Mouse (Mus musculus) liver, embryonic 11.5 days (tissue): Measurements from ENCODE around the gene Fam8a1. TPM values are rescaled to one million over a fixed set of nuclear protein-coding genes. Genes with fewer than 3 reads are reported as not detected.

Experiments
- ATAC-seq: fragments of 200-750 bp; cut with Nextera tagmentation; replicated peaks from 2 replicates; pipeline ENCODE4 v1.8.0; 2017; ENCODE audit warnings: moderate number of reproducible peaks, mild to moderate bottlenecking, moderate TSS enrichment, moderate library complexity; ENCODE audit not compliant: low FRiP score
- DNase-seq: peaks from one replicate; pipeline ENCODE4 v3.0.0-alpha.2; 2017; ENCODE audit warnings: low spot score
- H3K27ac ChIP-seq: fragments of 300-500 bp; sonication (generic); 2 replicates; pipeline ENCODE4 v1.5.1; 2014; ENCODE audit warnings: mild to moderate bottlenecking, low read depth, low read length, control low read depth
- H3K27me3 ChIP-seq: fragments of 300-500 bp; sonication (generic); replicated peaks from 2 replicates; pipeline ENCODE4 v1.6.1; 2014; ENCODE audit warnings: low read length, mixed read lengths; ENCODE audit not compliant: control insufficient read depth, insufficient read depth
- H3K36me3 ChIP-seq: fragments of 300-500 bp; sonication (generic); 2 replicates; pipeline ENCODE4 v1.6.1; 2014; ENCODE audit warnings: mild to moderate bottlenecking, low read length, moderate library complexity, mixed read lengths; ENCODE audit not compliant: control insufficient read depth, insufficient read depth
- H3K4me1 ChIP-seq: fragments of 300-500 bp; sonication (generic); replicated peaks from 2 replicates; pipeline ENCODE4 v1.6.1; 2014; ENCODE audit warnings: low read length, mixed read lengths; ENCODE audit not compliant: control insufficient read depth, insufficient read depth
- H3K4me2 ChIP-seq: fragments of 300-500 bp; sonication (generic); 2 replicates; pipeline ENCODE4 v1.6.1; 2014; ENCODE audit warnings: mild to moderate bottlenecking, control low read depth, moderate library complexity
- H3K4me3 ChIP-seq: fragments of 300-500 bp; sonication (generic); 2 replicates; pipeline ENCODE4 v1.5.1; 2014; ENCODE audit warnings: low read depth, low read length, control low read depth
- H3K9ac ChIP-seq: fragments of 300-500 bp; sonication (generic); 2 replicates; pipeline ENCODE4 v1.6.1; 2014; ENCODE audit warnings: low read depth, low read length, control low read depth
- H3K9me3 ChIP-seq: fragments of 300-500 bp; sonication (generic); 2 replicates; pipeline ENCODE4 v1.6.1; 2016; ENCODE audit warnings: low read length, inconsistent platforms, mixed read lengths; ENCODE audit not compliant: control insufficient read depth
- WGBS: fragments of 180-500 bp; shearing (Covaris S2); extraction: QIAGEN DNeasy Blood & Tissue Kit; methylation state at CpG from one replicate; pipeline ENCODE4 v1.1.7; 2014; 5-methylcytosine and 5-hydroxymethylcytosine counted together
- polyA plus RNA-seq: library from polyadenylated mRNA; unstranded; fragments of >200 nt; fragmentation: Nextera tagmentation; extraction: Ambion mirVana; gene quantifications from 2 replicates; pipeline ENCODE4 v1.2.1, GENCODE M21; 2014

The Fam8a1 gene
- polyA plus RNA-seq, 1 experiment from 2014 or later: 5.6 TPM

DNA sequence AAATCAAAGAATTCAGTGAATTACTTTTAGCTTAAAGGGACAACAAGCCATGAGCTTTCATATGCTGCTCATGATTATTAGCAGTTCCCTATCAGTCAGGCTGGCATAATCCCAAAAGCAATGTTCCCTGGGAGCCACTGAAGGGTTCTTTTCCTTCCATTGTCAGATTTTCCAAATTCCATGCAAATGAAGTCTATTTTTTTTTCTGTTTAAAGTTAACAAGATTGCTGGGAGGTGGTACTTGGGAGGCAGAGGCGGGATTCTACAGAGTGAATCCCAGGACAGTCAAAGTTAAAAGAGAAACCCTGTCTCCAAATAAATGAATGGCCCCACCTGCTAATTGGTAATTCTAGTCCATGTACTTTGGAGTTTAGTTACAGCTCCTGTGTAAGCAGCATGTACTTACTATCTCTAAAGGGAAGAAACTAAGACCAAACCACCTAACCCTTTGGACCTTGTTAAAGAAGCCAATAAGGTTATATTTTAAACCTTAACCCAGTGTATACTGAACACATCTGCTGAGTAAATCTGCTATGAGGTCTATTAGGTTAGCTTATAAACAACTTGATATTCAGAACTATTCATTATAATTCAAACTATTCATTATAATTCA, 26.1 kb downstream of the Fam8a1 start:
- Histone ChIP-seq H3K36me3 (peaks cover 10% of the 10 kb centered on the region), H3K4me2 (no peak overlapping the region), H3K27ac (no peak overlapping the region), H3K27me3 (no peaks in the 10 kb centered on the region), H3K4me1 (no peaks in the 10 kb centered on the region), H3K4me3 (no peak overlapping the region), H3K9me3 (no peaks in the 10 kb centered on the region), H3K9ac (no peak overlapping the region)
- DNase-seq (no peak), ATAC-seq (no peak)
- WGBS: 85% methylated on average over 1 of the region's 1 CpGs

DNA sequence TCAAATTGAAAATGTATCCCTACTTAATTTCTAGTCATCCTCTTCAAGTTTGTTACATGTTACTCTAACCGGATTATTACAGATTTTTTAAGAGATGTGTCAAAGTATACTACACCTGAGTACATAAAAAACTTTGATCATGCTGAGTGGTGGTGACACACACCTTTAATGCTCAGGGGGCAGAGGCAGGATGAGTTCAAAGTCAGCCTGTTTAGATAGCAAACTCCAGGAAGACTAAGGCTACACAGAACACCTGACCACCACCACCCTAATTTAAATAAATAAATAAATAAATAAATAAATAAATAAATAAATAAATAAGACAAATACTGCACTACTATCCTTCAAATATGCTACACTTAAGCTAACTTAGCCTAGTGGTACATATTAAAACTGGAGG, 26.6 kb downstream of the Fam8a1 start:
- Histone ChIP-seq H3K36me3 (peaks cover 10% of the 10 kb centered on the region), H3K9ac (no peak overlapping the region), H3K4me2 (no peak overlapping the region), H3K4me1 (no peaks in the 10 kb centered on the region), H3K4me3 (no peak overlapping the region), H3K27ac (no peak overlapping the region), H3K27me3 (no peaks in the 10 kb centered on the region), H3K9me3 (no peaks in the 10 kb centered on the region)
- DNase-seq: no peak
- 93% methylated on average over 1 of the region's 1 CpGs for WGBS
- no peak for ATAC-seq

DNA sequence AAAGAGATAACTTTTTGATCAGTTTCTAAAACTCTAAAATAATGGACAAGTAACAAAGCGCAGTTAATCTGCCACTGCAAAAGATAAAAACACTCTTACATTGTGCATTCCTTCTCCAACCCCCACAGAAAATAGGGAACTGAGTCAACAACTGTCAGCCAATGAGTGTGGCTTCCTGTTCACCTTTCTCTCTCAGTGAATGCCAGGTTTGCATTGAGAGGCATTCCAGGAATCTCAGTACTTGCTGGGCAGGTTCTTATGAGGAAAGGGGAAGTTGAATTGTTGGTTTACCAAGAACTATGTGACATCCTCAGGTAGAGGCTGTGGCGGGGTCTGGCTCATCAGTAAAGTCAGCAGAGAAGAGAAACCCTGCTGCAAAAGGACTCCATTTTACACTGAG, 27.5 kb downstream of the Fam8a1 start:
- H3K4me2 ChIP-seq: no peak overlapping the region
- no peak overlapping the region for H3K9ac ChIP-seq
- peaks cover 10% of the 10 kb centered on the region for H3K36me3 ChIP-seq
- H3K4me1 ChIP-seq: no peaks in the 10 kb centered on the region
- no peaks in the 10 kb centered on the region for H3K27me3 ChIP-seq
- ATAC-seq: no peak
- WGBS: 85% methylated on average over 2 of the region's 2 CpGs
- H3K4me3 ChIP-seq: no peak overlapping the region
- no peak for DNase-seq
- no peaks in the 10 kb centered on the region for H3K9me3 ChIP-seq
- H3K27ac ChIP-seq: no peak overlapping the region

DNA sequence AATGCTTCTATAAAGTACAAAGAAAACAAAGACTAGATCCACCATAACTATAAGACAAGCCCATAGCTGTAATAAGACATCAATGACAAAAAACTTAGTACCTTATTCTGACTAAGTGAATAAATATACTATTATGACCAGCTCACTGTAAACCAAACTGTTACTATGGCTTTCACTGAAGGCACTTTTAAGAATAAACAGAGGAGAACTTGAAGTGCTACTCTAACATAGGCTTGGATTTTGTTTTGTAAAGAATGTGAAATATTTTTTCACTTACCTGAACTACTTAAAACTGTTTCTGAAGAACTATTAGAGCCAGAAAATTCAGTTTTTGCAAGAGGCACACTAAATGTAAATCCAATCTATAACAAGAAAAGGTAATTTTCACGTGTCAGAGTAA, 30.1 kb downstream of the Fam8a1 start:
- WGBS: 89% methylated on average over 1 of the region's 1 CpGs
- Histone ChIP-seq H3K36me3 (peaks cover 12% of the 10 kb centered on the region), H3K9me3 (no peaks in the 10 kb centered on the region), H3K9ac (no peak overlapping the region), H3K4me3 (no peak overlapping the region), H3K4me1 (no peaks in the 10 kb centered on the region), H3K27ac (no peak overlapping the region), H3K4me2 (no peak overlapping the region), H3K27me3 (no peaks in the 10 kb centered on the region)
- DNase-seq: no peak
- no peak for ATAC-seq

DNA sequence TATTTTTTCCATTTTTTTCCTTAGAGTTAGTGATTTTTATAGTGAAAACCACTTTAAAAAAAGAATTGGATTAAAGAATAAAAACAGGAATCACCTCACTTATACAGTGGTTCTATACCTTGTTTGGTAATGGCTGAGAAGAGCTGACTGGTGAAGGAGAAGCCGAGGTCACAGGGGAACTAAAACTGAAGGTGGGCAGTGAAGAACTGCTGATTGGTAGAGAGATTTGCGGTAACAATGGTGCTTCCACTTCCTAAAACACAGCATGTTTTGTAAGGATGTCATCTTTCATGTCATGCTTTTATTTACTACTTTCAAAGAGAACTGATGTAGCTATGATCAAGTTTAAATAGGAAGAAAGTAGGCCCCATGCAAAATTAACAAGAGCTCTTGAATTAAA, 32.2 kb downstream of the Fam8a1 start:
- Histone ChIP-seq H3K27ac (no peak overlapping the region), H3K9ac (no peak overlapping the region), H3K4me2 (no peak overlapping the region), H3K27me3 (no peaks in the 10 kb centered on the region), H3K9me3 (no peaks in the 10 kb centered on the region), H3K4me1 (no peaks in the 10 kb centered on the region), H3K36me3 (peaks cover 10% of the 10 kb centered on the region; the same call in 1 of the 2 replicates), H3K4me3 (no peak overlapping the region)
- DNase-seq (no peak), ATAC-seq (no peak)
- WGBS: 89% methylated on average over 2 of the region's 2 CpGs

DNA sequence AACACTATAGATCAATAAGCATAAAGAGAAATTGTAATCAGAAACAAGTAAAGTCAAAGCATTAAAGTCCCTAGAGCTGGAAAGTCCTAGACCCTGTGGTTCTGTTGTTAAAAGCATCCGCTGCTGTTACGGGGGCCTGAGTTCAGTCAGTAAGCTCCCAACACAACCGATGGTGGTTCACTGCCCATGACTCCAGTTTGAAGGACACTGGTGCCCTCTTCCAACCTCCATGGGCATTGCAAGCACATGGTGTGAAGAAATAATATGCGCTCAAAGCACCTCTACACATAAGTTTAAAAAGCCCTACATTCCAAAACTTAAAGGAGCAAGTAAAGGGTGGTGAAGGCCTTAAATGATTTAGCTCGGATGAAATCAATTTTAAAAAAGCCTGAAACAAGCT, 33.8 kb downstream of the Fam8a1 start:
- Histone ChIP-seq H3K36me3 (peaks cover 14% of the 10 kb centered on the region; the same call in 1 of the 2 replicates), H3K9ac (no peak overlapping the region), H3K4me1 (no peaks in the 10 kb centered on the region), H3K4me2 (no peak overlapping the region), H3K9me3 (no peaks in the 10 kb centered on the region), H3K27me3 (no peaks in the 10 kb centered on the region), H3K4me3 (no peak overlapping the region), H3K27ac (no peak overlapping the region)
- 87% methylated on average over 5 of the region's 5 CpGs for WGBS
- ATAC-seq: no peak
- no peak for DNase-seq

DNA sequence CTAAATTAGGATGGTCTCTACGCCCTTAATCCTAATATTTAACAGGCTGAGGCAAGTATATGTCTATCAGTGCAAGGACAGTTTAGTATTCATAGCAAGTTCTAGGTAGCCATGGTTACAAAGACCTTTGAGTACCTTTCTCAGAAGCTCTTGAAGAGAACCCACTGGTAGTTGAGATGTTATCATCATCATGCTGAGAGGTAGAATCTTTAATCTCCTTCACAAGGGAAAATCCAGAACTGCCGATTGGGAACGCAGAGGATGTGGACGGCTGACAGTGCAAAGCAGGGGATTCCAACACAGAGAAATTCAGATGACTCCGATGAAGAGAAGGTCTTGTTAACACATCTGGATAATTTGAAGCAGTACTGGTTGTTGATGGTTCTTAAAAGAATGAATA, 44.2 kb downstream of the Fam8a1 start:
- Histone ChIP-seq H3K27ac (no peak overlapping the region), H3K4me2 (no peak overlapping the region), H3K36me3 (peaks cover 23% of the 10 kb centered on the region), H3K4me3 (no peak overlapping the region), H3K4me1 (peaks cover 8% of the 10 kb centered on the region; the same call in 1 of the 2 replicates), H3K9me3 (no peaks in the 10 kb centered on the region), H3K9ac (no peak overlapping the region), H3K27me3 (no peaks in the 10 kb centered on the region)
- ATAC-seq (no peak), DNase-seq (no peak)
- 90% methylated on average over 5 of the region's 5 CpGs for WGBS

DNA sequence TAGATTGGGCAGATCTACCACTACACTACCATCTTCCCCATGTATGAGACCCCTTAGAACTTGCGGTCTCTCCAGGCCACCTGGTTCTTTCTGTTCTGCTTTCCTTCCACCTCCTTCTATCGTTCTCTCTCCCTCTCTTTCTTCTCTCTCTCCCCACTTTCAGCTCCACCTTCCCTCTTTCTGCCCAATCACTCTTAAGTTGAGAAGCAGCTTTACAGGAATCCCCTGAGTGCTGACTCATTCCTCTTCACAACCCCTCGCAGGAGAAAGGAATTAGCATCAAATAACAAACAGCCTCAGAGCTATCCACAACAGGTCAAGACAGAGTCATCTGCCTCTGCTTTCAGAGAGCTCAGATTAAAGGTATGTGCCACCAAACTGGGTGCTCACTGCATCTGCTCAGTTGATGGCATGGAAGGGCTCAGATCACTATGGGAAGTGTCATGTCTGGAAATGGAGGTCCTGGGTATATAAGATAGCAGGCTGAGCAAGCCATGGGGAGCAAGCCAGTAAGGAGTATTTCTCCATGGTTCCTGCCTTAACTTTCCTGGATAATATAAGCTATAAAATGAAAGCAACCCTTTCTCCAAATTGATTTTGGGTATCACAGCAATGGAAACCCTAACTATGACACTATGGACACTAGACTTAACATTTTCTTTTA, 46.8 kb downstream of the Fam8a1 start:
- Histone ChIP-seq H3K36me3 (peaks cover 19% of the 10 kb centered on the region), H3K4me2 (no peak overlapping the region), H3K27ac (no peak overlapping the region), H3K27me3 (no peaks in the 10 kb centered on the region), H3K9ac (no peak overlapping the region), H3K4me1 (peaks cover 12% of the 10 kb centered on the region; the same call in 1 of the 2 replicates), H3K4me3 (no peak overlapping the region), H3K9me3 (no peaks in the 10 kb centered on the region)
- WGBS: 45% methylated on average over 3 of the region's 3 CpGs
- DNase-seq: no peak
- peak; percentile 53; the same call in 1 of the 2 replicates for ATAC-seq

DNA sequence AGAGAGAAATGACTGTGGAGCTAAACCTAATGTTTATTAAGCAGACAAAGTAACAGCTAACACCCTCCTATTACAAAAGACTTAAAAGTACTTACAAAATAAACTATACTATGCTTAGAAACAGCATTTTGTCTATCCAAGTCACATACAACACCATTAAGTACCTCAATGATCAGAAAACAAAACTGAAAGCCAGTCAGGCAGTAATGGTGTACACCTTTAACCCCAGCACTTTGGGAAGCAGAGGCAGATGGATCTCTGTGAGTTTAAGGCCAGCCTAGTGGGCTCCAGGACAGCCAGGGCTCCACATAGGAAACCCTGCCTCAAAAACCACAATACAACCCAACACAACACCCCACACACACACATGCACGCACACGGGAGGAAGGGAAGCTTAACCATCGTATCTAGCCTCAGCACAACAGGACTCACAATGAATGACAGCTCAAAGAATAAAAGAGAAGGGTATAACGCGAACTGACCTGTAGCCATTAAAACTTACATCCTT, 49.6 kb downstream of the Fam8a1 start:
- DNase-seq (no peak), ATAC-seq (no peak)
- Histone ChIP-seq H3K27ac (no peak overlapping the region), H3K4me1 (peaks cover 12% of the 10 kb centered on the region; the same call in 1 of the 2 replicates), H3K27me3 (no peaks in the 10 kb centered on the region), H3K9me3 (no peaks in the 10 kb centered on the region), H3K36me3 (0 out of 2 replicates have a peak, but pooled peaks cover 5% of the 10 kb centered on the region), H3K4me2 (no peak overlapping the region), H3K9ac (no peak overlapping the region), H3K4me3 (no peak overlapping the region)
- 57% methylated on average over 5 of the region's 5 CpGs for WGBS
